In genomic region chr10:79997034-79997760, GRCm38 (mm10) we compare ENCODE assay signal across 8 mouse cellular contexts. TPM values are rescaled to one million over a fixed set of nuclear protein-coding genes. Genes with fewer than 3 reads are reported as not detected.
DNase-seq lines count a peak whose midpoint lies in the region; ATAC-seq lines count a peak whose summit lies in the region.

No protein-coding gene starts in this region.

- peaks cover 25% of the 10 kb centered on the region for H3K4me1 ChIP-seq in midbrain, embryonic 15.5 days
- peaks cover 8% of the 10 kb centered on the region for H3K4me1 ChIP-seq in stomach, embryonic 14.5 days (ENCODE audit: control insufficient read depth, insufficient read depth, low read length)

- H3K36me3 ChIP-seq in midbrain, embryonic 15.5 days (replicated peaks), result no peaks in the 10 kb centered on the region
- peaks cover 25% of the 10 kb centered on the region for H3K36me3 ChIP-seq in stomach, embryonic 14.5 days (ENCODE audit: control insufficient read depth, insufficient read depth, low read length)

- peaks cover 11% of the 10 kb centered on the region; the same call in 1 of the 2 replicates for H3K27me3 ChIP-seq in midbrain, embryonic 15.5 days (replicated peaks)
- H3K27me3 ChIP-seq in stomach, embryonic 14.5 days (ENCODE audit: control insufficient read depth, insufficient read depth, low read length), result no peaks in the 10 kb centered on the region

- peak; percentile 74 for ATAC-seq in midbrain, embryonic 15.5 days (replicated peaks)
- peak; percentile 40; the same call in 1 of the 2 replicates for ATAC-seq in stomach, embryonic 14.5 days (ENCODE audit: insufficient number of reproducible peaks, insufficient read depth, low FRiP score, low read depth)

- WGBS in midbrain, embryonic 15.5 days, result under 1% methylated on average over 35 of the region's 35 CpGs
- 1% methylated on average over 35 of the region's 35 CpGs for WGBS in stomach, embryonic 14.5 days

- H3K9me3 ChIP-seq in midbrain, embryonic 15.5 days, result no peaks in the 10 kb centered on the region
- H3K9me3 ChIP-seq in stomach, embryonic 14.5 days (ENCODE audit: control insufficient read depth, low read depth, low read length), result no peaks in the 10 kb centered on the region

- H3K27ac ChIP-seq in midbrain, embryonic 15.5 days, result peak overlapping the region; percentile 66
- no peak overlapping the region; the same call in 1 of the 2 replicates for H3K27ac ChIP-seq in stomach, embryonic 14.5 days (ENCODE audit: low read length)

- peak overlapping the region; percentile 87 for H3K4me2 ChIP-seq in midbrain, embryonic 15.5 days
- peak overlapping the region; percentile 74 for H3K4me2 ChIP-seq in stomach, embryonic 14.5 days (replicated peaks; ENCODE audit: low read depth, low read length)

- peak; percentile 61 for DNase-seq in urinary bladder, postnatal 14 days (ENCODE audit: low spot score)
- DNase-seq in urinary bladder, adult 2 months (ENCODE audit: low spot score), result no peak
- peak; percentile 78 to 83 for DNase-seq in cerebellum, postnatal 36 days
- DNase-seq in frontal cortex, postnatal 36 days (ENCODE audit: low spot score in 2 of 2), result peak; percentile 73 to 76
- DNase-seq in induced T-regulatory cell, adult 2 months (ENCODE audit: low read depth), result peak; percentile 82
- DNase-seq in liver, result peak; percentile 91

- H3K4me3 ChIP-seq in midbrain, embryonic 15.5 days, result peak overlapping the region; percentile 54
- peak overlapping the region; percentile 45 for H3K4me3 ChIP-seq in stomach, embryonic 14.5 days (ENCODE audit: low read depth, low read length)

- peak overlapping the region; percentile 32; the same call in 1 of the 2 replicates for H3K9ac ChIP-seq in midbrain, embryonic 15.5 days
- no peak overlapping the region for H3K9ac ChIP-seq in stomach, embryonic 14.5 days (replicated peaks; ENCODE audit: low read depth, low read length)

RNA-seq across cellular contexts. Expression of gene Abca7, which starts 0.9 kb away (rescaled TPM):
- 7.5 and 9.2 TPM in 2 replicates for polyA plus RNA-seq in urinary bladder, adult 2 months (2012; rRNA removed)
- polyA plus RNA-seq in midbrain, embryonic 15.5 days (2015; fragmentation: Nextera tagmentation; extraction: Ambion mirVana), result 4.4 and 4.8 TPM in 2 replicates
- 3.2 and 3.6 TPM in 2 replicates for polyA plus RNA-seq in stomach, embryonic 14.5 days (2014; fragmentation: Nextera tagmentation; extraction: Ambion mirVana)

RNA-seq across cellular contexts. Expression of gene Cnn2, which starts 8.8 kb away (rescaled TPM):
- 173 and 185 TPM in 2 replicates for polyA plus RNA-seq in urinary bladder, adult 2 months (2012; rRNA removed)
- 28.6 and 34.4 TPM in 2 replicates for polyA plus RNA-seq in midbrain, embryonic 15.5 days (2015; fragmentation: Nextera tagmentation; extraction: Ambion mirVana)
- 397 and 424 TPM in 2 replicates for polyA plus RNA-seq in stomach, embryonic 14.5 days (2014; fragmentation: Nextera tagmentation; extraction: Ambion mirVana)

RNA-seq across cellular contexts. Expression of gene Tmem259, which starts 13.1 kb away (rescaled TPM):
- 135 and 159 TPM in 2 replicates for polyA plus RNA-seq in urinary bladder, adult 2 months (2012; rRNA removed)
- 24.3 and 28.3 TPM in 2 replicates for polyA plus RNA-seq in midbrain, embryonic 15.5 days (2015; fragmentation: Nextera tagmentation; extraction: Ambion mirVana)
- polyA plus RNA-seq in stomach, embryonic 14.5 days (2014; fragmentation: Nextera tagmentation; extraction: Ambion mirVana), result 15.6 and 16.7 TPM in 2 replicates

RNA-seq across cellular contexts. Expression of gene Arhgap45, which starts 19.3 kb away (rescaled TPM):
- 18.9 and 23.0 TPM in 2 replicates for polyA plus RNA-seq in urinary bladder, adult 2 months (2012; rRNA removed)
- polyA plus RNA-seq in midbrain, embryonic 15.5 days (2015; fragmentation: Nextera tagmentation; extraction: Ambion mirVana), result 1.9 and 2.2 TPM in 2 replicates
- 5.1 and 5.7 TPM in 2 replicates for polyA plus RNA-seq in stomach, embryonic 14.5 days (2014; fragmentation: Nextera tagmentation; extraction: Ambion mirVana)

RNA-seq across cellular contexts. Expression of gene Grin3b, which starts 26.7 kb away (rescaled TPM):
- 0.04 TPM in 1 of 2 replicates, not detected in the other for polyA plus RNA-seq in urinary bladder, adult 2 months (2012; rRNA removed)
- polyA plus RNA-seq in midbrain, embryonic 15.5 days (2015; fragmentation: Nextera tagmentation; extraction: Ambion mirVana), result 0.34 and 0.66 TPM in 2 replicates
- 0.32 and 0.36 TPM in 2 replicates for polyA plus RNA-seq in stomach, embryonic 14.5 days (2014; fragmentation: Nextera tagmentation; extraction: Ambion mirVana)
